Mouse (Mus musculus) midbrain, postnatal 0 days (tissue): ENCODE measurements around the gene Patz1. TPM values are rescaled to one million over a fixed set of nuclear protein-coding genes. Genes with fewer than 3 reads are reported as not detected.

Experiments used
- ATAC-seq: fragments of 200-750 bp; cut with Nextera tagmentation; 2 replicates; pipeline ENCODE4 v1.8.0; 2017; ENCODE audit warnings: moderate number of reproducible peaks, mild to moderate bottlenecking, moderate TSS enrichment, moderate library complexity; ENCODE audit not compliant: low FRiP score
- DNase-seq: peaks from one replicate; pipeline ENCODE4 v3.0.0-alpha.2; 2015; ENCODE audit warnings: low spot score
- H3K27ac ChIP-seq: fragments of 300-500 bp; sonication (generic); 2 replicates; pipeline ENCODE4 v1.5.1; 2014; ENCODE audit warnings: low read depth, mild to moderate bottlenecking, low read length, mixed read lengths
- H3K27me3 ChIP-seq: fragments of 300-500 bp; sonication (generic); 2 replicates; pipeline ENCODE4 v1.6.1; 2014; ENCODE audit warnings: low read length, control low read depth, mixed read lengths; ENCODE audit not compliant: insufficient read depth
- H3K36me3 ChIP-seq: fragments of 300-500 bp; sonication (generic); 2 replicates; pipeline ENCODE4 v1.6.1; 2014; ENCODE audit warnings: low read length, control low read depth, mixed read lengths; ENCODE audit not compliant: insufficient read depth
- H3K4me1 ChIP-seq: fragments of 300-500 bp; sonication (generic); 2 replicates; pipeline ENCODE4 v1.6.1; 2014; ENCODE audit warnings: mild to moderate bottlenecking, control low read depth, antibody characterized with exemption, low read length, mixed read lengths; ENCODE audit not compliant: insufficient read depth
- H3K4me2 ChIP-seq: fragments of 300-500 bp; sonication (generic); 2 replicates; pipeline ENCODE4 v1.6.1; 2014; ENCODE audit warnings: low read depth, mild to moderate bottlenecking, low read length, mixed read lengths; ENCODE audit not compliant: poor library complexity, severe bottlenecking
- H3K4me3 ChIP-seq: fragments of 300-500 bp; sonication (generic); 2 replicates; pipeline ENCODE4 v1.5.1; 2014; ENCODE audit warnings: low read depth, mild to moderate bottlenecking, low read length, moderate library complexity
- H3K9ac ChIP-seq: fragments of 300-500 bp; sonication (generic); replicated peaks from 2 replicates; pipeline ENCODE4 v1.6.1; 2014; ENCODE audit warnings: mild to moderate bottlenecking, low read length, moderate library complexity, mixed read lengths; ENCODE audit not compliant: poor library complexity, severe bottlenecking
- H3K9me3 ChIP-seq: fragments of 300-500 bp; sonication (generic); 2 replicates; pipeline ENCODE4 v1.6.1; 2016; ENCODE audit warnings: low read length, control low read depth
- CTCF ChIP-seq: IDR thresholded peaks from 2 replicates; pipeline ENCODE4 v1.5.1; 2016; ENCODE audit warnings: antibody characterized with exemption, mild to moderate bottlenecking
- WGBS: fragments of 180-500 bp; shearing (Covaris S2); extraction: QIAGEN DNeasy Blood & Tissue Kit; methylation state at CpG from one replicate; pipeline ENCODE4 v1.1.7; 2014; 5-methylcytosine and 5-hydroxymethylcytosine counted together
- polyA plus RNA-seq: library from polyadenylated mRNA; unstranded; fragments of >200 nt; fragmentation: Nextera tagmentation; extraction: Ambion mirVana; gene quantifications from 2 replicates; pipeline ENCODE4 v1.2.1, GENCODE M21; 2015
- total RNA-seq: library from RNA; depleted of rRNA; stranded (reverse); fragments of >200 nt; gene quantifications from 2 replicates; pipeline ENCODE4 v1.2.3, GENCODE M21; 2014

The Patz1 gene
- total and polyA plus RNA-seq, 2 experiments from 2014 or later = 39.3 to 79.3 TPM

- H3K27ac ChIP-seq = no peak overlapping the region
- no peak for TF ChIP-seq CTCF
- no peaks in the 10 kb centered on the region for H3K9me3 ChIP-seq
- no peak overlapping the region for H3K4me2 ChIP-seq
- WGBS = 92% methylated on average over 4 of the region's 4 CpGs
- ATAC-seq = no peak
- no peak overlapping the region for H3K9ac ChIP-seq
- DNase-seq = no peak
- peaks cover 71% of the 10 kb centered on the region for H3K36me3 ChIP-seq
- no peaks in the 10 kb centered on the region for H3K4me1 ChIP-seq
- no peak overlapping the region for H3K4me3 ChIP-seq
- no peaks in the 10 kb centered on the region for H3K27me3 ChIP-seq
These were observed 13.7 kb downstream of the Patz1 start for GRCm38 (mm10) chr11:3302385-3302784.

- no peaks in the 10 kb centered on the region for H3K27me3 ChIP-seq
- no peak overlapping the region for H3K4me2 ChIP-seq
- TF ChIP-seq CTCF = no peak
- DNase-seq (no peak), ATAC-seq (no peak)
- no peak overlapping the region for H3K4me3 ChIP-seq
- H3K9ac ChIP-seq = no peak overlapping the region
- H3K4me1 ChIP-seq = no peaks in the 10 kb centered on the region
- peaks cover 71% of the 10 kb centered on the region for H3K36me3 ChIP-seq
- 82% methylated on average over 4 of the region's 4 CpGs for WGBS
- no peak overlapping the region for H3K27ac ChIP-seq
- H3K9me3 ChIP-seq = no peaks in the 10 kb centered on the region
These were observed 14.1 kb downstream of the Patz1 start for GRCm38 (mm10) chr11:3302792-3303191.

- peaks cover 72% of the 10 kb centered on the region for H3K36me3 ChIP-seq
- 97% methylated on average over 4 of the region's 4 CpGs for WGBS
- H3K4me3 ChIP-seq = no peak overlapping the region
- H3K4me2 ChIP-seq = no peak overlapping the region
- no peak for TF ChIP-seq CTCF
- ATAC-seq (no peak), DNase-seq (no peak)
- no peak overlapping the region for H3K27ac ChIP-seq
- H3K4me1 ChIP-seq = no peaks in the 10 kb centered on the region
- H3K27me3 ChIP-seq = no peaks in the 10 kb centered on the region
- no peaks in the 10 kb centered on the region for H3K9me3 ChIP-seq
- no peak overlapping the region for H3K9ac ChIP-seq
These were observed 17.1 kb downstream of the Patz1 start for GRCm38 (mm10) chr11:3305821-3306220.

GRCm38 (mm10) chr11:3307875-3308274 lies 19.2 kb downstream of the Patz1 start:
- no peak for ATAC-seq

GRCm38 (mm10) chr11:3309884-3310283 lies 21.2 kb downstream of the Patz1 start:
- Histone ChIP-seq H3K27ac (no peak overlapping the region), H3K27me3 (no peaks in the 10 kb centered on the region), H3K36me3 (peaks cover 52% of the 10 kb centered on the region), H3K9ac (no peak overlapping the region), H3K4me2 (no peak overlapping the region), H3K4me1 (no peaks in the 10 kb centered on the region), H3K9me3 (no peaks in the 10 kb centered on the region), H3K4me3 (no peak overlapping the region)
- no peak for ATAC-seq
- TF ChIP-seq CTCF = no peak
- DNase-seq = no peak
- 96% methylated on average over 4 of the region's 4 CpGs for WGBS

More at GRCm38 (mm10) chr11:3307875-3308274, 19.2 kb downstream of the Patz1 start:
- WGBS = 93% methylated on average over 3 of the region's 3 CpGs
- no peak overlapping the region for H3K4me3 ChIP-seq
- TF ChIP-seq CTCF = no peak
- H3K9ac ChIP-seq = no peak overlapping the region
- no peaks in the 10 kb centered on the region for H3K9me3 ChIP-seq
- H3K36me3 ChIP-seq = peaks cover 62% of the 10 kb centered on the region
- H3K4me1 ChIP-seq = no peaks in the 10 kb centered on the region
- no peaks in the 10 kb centered on the region for H3K27me3 ChIP-seq
- no peak for DNase-seq
- no peak overlapping the region for H3K27ac ChIP-seq
- no peak overlapping the region for H3K4me2 ChIP-seq

- no peak overlapping the region for H3K27ac ChIP-seq
- H3K4me1 ChIP-seq = no peaks in the 10 kb centered on the region
- no peak overlapping the region for H3K4me3 ChIP-seq
- H3K36me3 ChIP-seq = peaks cover 47% of the 10 kb centered on the region
- no peaks in the 10 kb centered on the region for H3K9me3 ChIP-seq
- no peak for TF ChIP-seq CTCF
- ATAC-seq (no peak), DNase-seq (no peak)
- no peak overlapping the region for H3K9ac ChIP-seq
- no peak overlapping the region for H3K4me2 ChIP-seq
- no peaks in the 10 kb centered on the region for H3K27me3 ChIP-seq
- WGBS = 93% methylated on average over 10 of the region's 10 CpGs
These were observed 22.3 kb downstream of the Patz1 start for GRCm38 (mm10) chr11:3310789-3311585.
